ENCODE assay signal across 8 mouse cellular contexts in genomic region chr5:105699141-105700069, GRCm38 (mm10). TPM values are rescaled to one million over a fixed set of nuclear protein-coding genes. Genes with fewer than 3 reads are reported as not detected.
DNase-seq lines count a peak whose midpoint lies in the region; ATAC-seq and TF ChIP-seq lines count a peak whose summit lies in the region.

TSS of gene Lrrc8d (plus strand) at chr5:105699969.

- peak; percentile 46 for TF ChIP-seq CTCF in intestine, postnatal 0 days (IDR thresholded peaks at IDR 0.05; ENCODE audit: low read depth)

- peak within 1 kb of the TSS; percentile 100 for H3K27ac ChIP-seq in intestine, postnatal 0 days (ENCODE audit: low read depth, low read length)
- H3K27ac ChIP-seq in midbrain, embryonic 11.5 days (ENCODE audit: low read depth, low read length): peak within 1 kb of the TSS; percentile 92

- H3K4me2 ChIP-seq in intestine, postnatal 0 days (replicated peaks; ENCODE audit: low read depth): peak within 1 kb of the TSS; percentile 95
- peak within 1 kb of the TSS; percentile 92 for H3K4me2 ChIP-seq in midbrain, embryonic 11.5 days

- DNase-seq in adrenal gland, adult 18-20 months (ENCODE audit: low spot score in 2 of 2): peak; percentile 81 to 82
- DNase-seq in embryo, embryonic 11.5 days (ENCODE audit: low read depth, low spot score): peak; percentile 57
- peak; percentile 78 to 84 for DNase-seq in gastrocnemius, postnatal 4 days (ENCODE audit: low spot score in 2 of 2)
- peak; percentile 86 for DNase-seq in left cerebral cortex, postnatal 4 days
- DNase-seq in midbrain, embryonic 11.5 days (ENCODE audit: low spot score, missing footprints): peak; percentile 96
- peak; percentile 67 for DNase-seq in skeletal muscle tissue, adult 2 months (ENCODE audit: low read depth, low spot score)

- H3K9me3 ChIP-seq in intestine, postnatal 0 days (ENCODE audit: control insufficient read depth): no peaks in the 10 kb centered on the region
- H3K9me3 ChIP-seq in midbrain, embryonic 11.5 days (ENCODE audit: control insufficient read depth, low read length): no peaks in the 10 kb centered on the region

- intact Hi-C loops in left cerebral cortex, postnatal 4 days (cut with DNase I): loop anchor here (10.0 kb wide), 1 partner anchor 85 kb away; no protein-coding TSS in a partner anchor

- 0 out of 2 replicates have a peak, but pooled peaks cover 5% of the 10 kb centered on the region for H3K4me1 ChIP-seq in intestine, postnatal 0 days (replicated peaks; ENCODE audit: control insufficient read depth, insufficient read depth, low read length)
- H3K4me1 ChIP-seq in midbrain, embryonic 11.5 days (ENCODE audit: control insufficient read depth, insufficient read depth, low read length): peaks cover 18% of the 10 kb centered on the region

- peak within 1 kb of the TSS; percentile 96 for H3K9ac ChIP-seq in intestine, postnatal 0 days (ENCODE audit: low read depth, low read length)
- peak within 1 kb of the TSS; percentile 99 for H3K9ac ChIP-seq in midbrain, embryonic 11.5 days (ENCODE audit: low read length)

- no peaks in the 10 kb centered on the region for H3K27me3 ChIP-seq in intestine, postnatal 0 days (replicated peaks; ENCODE audit: control insufficient read depth, insufficient read depth, low read length)
- H3K27me3 ChIP-seq in midbrain, embryonic 11.5 days (ENCODE audit: control insufficient read depth, insufficient read depth, low read length): no peaks in the 10 kb centered on the region; the same call in 1 of the 2 replicates

- WGBS in intestine, postnatal 0 days: 1% methylated on average over 58 of the region's 60 CpGs
- 3% methylated on average over 59 of the region's 60 CpGs for WGBS in midbrain, embryonic 11.5 days

- H3K4me3 ChIP-seq in intestine, postnatal 0 days (ENCODE audit: low read depth, low read length): peak within 1 kb of the TSS; percentile 82
- peak within 1 kb of the TSS; percentile 92 for H3K4me3 ChIP-seq in midbrain, embryonic 11.5 days (ENCODE audit: low read depth, low read length)

- ATAC-seq in intestine, postnatal 0 days: peak; percentile 72
- peak; percentile 97 for ATAC-seq in midbrain, embryonic 11.5 days (ENCODE audit: low FRiP score)
- ATAC-seq in erythroid progenitor cell, adult 5-6 weeks (replicated peaks; ENCODE audit: low FRiP score, poor library complexity, severe bottlenecking): no peak

- no peaks in the 10 kb centered on the region for H3K36me3 ChIP-seq in intestine, postnatal 0 days (ENCODE audit: control insufficient read depth, insufficient read depth)
- no peaks in the 10 kb centered on the region for H3K36me3 ChIP-seq in midbrain, embryonic 11.5 days (ENCODE audit: control insufficient read depth, insufficient read depth, low read length)

RNA-seq across cellular contexts. Expression of gene Lrrc8d, which starts in this region (rescaled TPM):
- total RNA-seq in adrenal gland, adult 18-20 months (2021): 100 to 1,000 TPM in 1 of 2 experiments, 10 to 100 TPM in 1; 81.3 to 105 TPM
- 10 to 100 TPM; 13.8 to 19.2 TPM for total RNA-seq in gastrocnemius, postnatal 4 days (2021)
- 14.5 and 15.3 TPM in 2 replicates for polyA plus RNA-seq in intestine, postnatal 0 days (2015; fragmentation: Nextera tagmentation; extraction: Ambion mirVana)
- total RNA-seq in left cerebral cortex, postnatal 4 days (2021): 10 to 100 TPM; 60.2 to 62.3 TPM
- 24.5 and 28.8 TPM in 2 replicates for polyA plus RNA-seq in midbrain, embryonic 11.5 days (2014; fragmentation: Nextera tagmentation; extraction: Ambion mirVana)
- total RNA-seq in erythroid progenitor cell, adult 5-6 weeks (2015; ENCODE audit: low replicate concordance): 13.4 and 18.0 TPM in 2 replicates
- total RNA-seq in erythroid progenitor cell, adult 5-6 weeks (2017; ENCODE audit: low replicate concordance): 6.9 and 10.8 TPM in 2 replicates
